Mouse (Mus musculus): ENCODE data around the gene Micall2. TPM values are rescaled to one million over a fixed set of nuclear protein-coding genes. Genes with fewer than 3 reads are reported as not detected.

Gene Micall2
- total and polyA plus RNA-seq, 3 experiments = 5.4 to 17.6 TPM; not detected in 1

- Histone ChIP-seq H3K79me2 (ENCODE audit: control insufficient read depth, insufficient read depth, low read length, poor library complexity) (no peaks in the 10 kb centered on the region), H3K27me3 (ENCODE audit: control insufficient read depth in 1 of 2, insufficient read depth in 2 of 2, low read length in 2 of 2) (peaks cover 0 to 2% of the 10 kb centered on the region in 2 experiments; a peak in 1 of 4 replicates), H3K4me1 (ENCODE audit: control insufficient read depth in 1 of 2, insufficient read depth in 2 of 2, low read length in 2 of 2) (0 out of 4 replicates have a peak, but pooled peaks cover 0 to 3% of the 10 kb centered on the region in 2 experiments), H3K4me3 (ENCODE audit: control insufficient read depth in 1 of 2, insufficient read depth in 1 of 2, low read depth in 2 of 2, low read length in 2 of 2) (no peak overlapping the region), H3K9me3 (replicated peaks; ENCODE audit: insufficient read depth, low read length) (no peaks in the 10 kb centered on the region), H3K27ac (ENCODE audit: control insufficient read depth, low read depth, low read length) (no peak overlapping the region), H3K36me3 (ENCODE audit: control insufficient read depth in 1 of 2, insufficient read depth in 2 of 2, low read length in 2 of 2) (no peaks in the 10 kb centered on the region), H3K9ac (ENCODE audit: control insufficient read depth, low read depth, low read length, poor library complexity, severe bottlenecking) (no peak overlapping the region)
- TF ChIP-seq CHD2 (IDR thresholded peaks at IDR 0.05; ENCODE audit: low read length) (no peak), ZC3H11A (IDR thresholded peaks at IDR 0.05; ENCODE audit: low read depth, low read length) (no peak), HCFC1 (IDR thresholded peaks at IDR 0.05; ENCODE audit: low read depth, low read length) (no peak), CTCF (IDR thresholded peaks at IDR 0.05 in 2 of 3, conservative IDR thresholded peaks at IDR 0.05 in 1 of 3; ENCODE audit: control insufficient read depth in 1 of 3, insufficient read depth in 1 of 3, low read depth in 2 of 3, low read length in 3 of 3, poor library complexity in 1 of 3, severe bottlenecking in 1 of 3) (0 out of 6 replicates have a peak, but pooled peaks of 1 of the 3 experiments have one; percentile 6), UBTF (IDR thresholded peaks at IDR 0.05; ENCODE audit: borderline replicate concordance, insufficient read depth, low read depth, low read length) (no peak), MXI1 (IDR thresholded peaks at IDR 0.05; ENCODE audit: low read depth, low read length) (no peak), BHLHE40 (IDR thresholded peaks at IDR 0.05; ENCODE audit: borderline replicate concordance, low read depth, low read length) (no peak), SMC3 (IDR thresholded peaks at IDR 0.05; ENCODE audit: low read depth, low read length) (peak; percentile 14; the same call in 1 of the 2 replicates), MAX (IDR thresholded peaks at IDR 0.05; ENCODE audit: low read length) (no peak), CHD1 (IDR thresholded peaks at IDR 0.05; ENCODE audit: low read depth, low read length) (no peak)
- no peak for DNase-seq (ENCODE audit: low read depth, low spot score)
Measured at GRCm38 (mm10) chr5:139665375-139665774, 70.8 kb downstream of the Micall2 start.

DNA sequence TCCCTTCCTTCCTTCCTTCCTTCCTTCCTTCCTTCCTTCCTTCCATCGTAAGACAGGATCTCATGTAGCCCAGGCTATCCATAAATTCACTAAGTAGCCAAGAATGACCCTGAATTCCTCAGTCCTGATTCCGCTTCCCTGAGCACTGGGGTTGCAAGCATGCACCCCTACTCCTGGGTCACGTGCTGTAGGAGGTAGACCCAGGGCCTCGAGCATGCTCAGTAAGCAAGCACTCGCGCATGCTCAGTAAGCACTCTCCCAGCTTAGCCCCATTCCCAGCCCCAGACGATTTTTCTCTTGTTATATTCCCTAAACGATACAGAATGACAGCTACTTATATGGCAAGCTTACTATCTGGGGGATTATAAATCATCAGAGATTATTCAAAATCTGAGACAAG lies 74.4 kb downstream of the Micall2 start:
- Histone ChIP-seq H3K4me3 (ENCODE audit: control insufficient read depth in 1 of 2, insufficient read depth in 1 of 2, low read depth in 2 of 2, low read length in 2 of 2) (no peak overlapping the region), H3K4me1 (ENCODE audit: control insufficient read depth in 1 of 2, insufficient read depth in 2 of 2, low read length in 2 of 2) (0 out of 4 replicates have a peak, but pooled peaks cover 0 to 2% of the 10 kb centered on the region in 2 experiments), H3K9me3 (replicated peaks; ENCODE audit: insufficient read depth, low read length) (no peaks in the 10 kb centered on the region), H3K27ac (ENCODE audit: control insufficient read depth, low read depth, low read length) (no peak overlapping the region), H3K36me3 (ENCODE audit: control insufficient read depth in 1 of 2, insufficient read depth in 2 of 2, low read length in 2 of 2) (no peaks in the 10 kb centered on the region), H3K9ac (ENCODE audit: control insufficient read depth, low read depth, low read length, poor library complexity, severe bottlenecking) (no peak overlapping the region), H3K79me2 (ENCODE audit: control insufficient read depth, insufficient read depth, low read length, poor library complexity) (no peaks in the 10 kb centered on the region), H3K27me3 (ENCODE audit: control insufficient read depth in 1 of 2, insufficient read depth in 2 of 2, low read length in 2 of 2) (peaks cover 0 to 2% of the 10 kb centered on the region in 2 experiments; a peak in 1 of 4 replicates)
- TF ChIP-seq NELFE (IDR thresholded peaks at IDR 0.05; ENCODE audit: low read depth, low read length) (no peak), BHLHE40 (IDR thresholded peaks at IDR 0.05; ENCODE audit: borderline replicate concordance, low read depth, low read length) (no peak), POLR2A (IDR thresholded peaks at IDR 0.05; ENCODE audit: control insufficient read depth in 1 of 2, insufficient read depth in 1 of 2, low read depth in 1 of 2, low read length in 2 of 2, poor library complexity in 1 of 2) (no peak), CHD1 (IDR thresholded peaks at IDR 0.05; ENCODE audit: low read depth, low read length) (no peak), RAD21 (IDR thresholded peaks at IDR 0.05; ENCODE audit: low read depth, low read length) (no peak), USF2 (IDR thresholded peaks at IDR 0.05; ENCODE audit: borderline replicate concordance in 1 of 2, insufficient read depth in 1 of 2, low read depth in 1 of 2, low read length in 2 of 2) (no peak), USF1 (IDR thresholded peaks at IDR 0.05; ENCODE audit: low read depth, low read length) (peak; percentile 60), MAX (IDR thresholded peaks at IDR 0.05; ENCODE audit: low read length) (no peak), NRF1 (IDR thresholded peaks at IDR 0.05; ENCODE audit: insufficient read depth, low read depth, low read length, poor library complexity, severe bottlenecking) (peak; percentile 47; the same call in 1 of the 2 replicates)
- DNase-seq (ENCODE audit: low read depth, low spot score) = no peak

All from MEL (cell line).